Mouse (Mus musculus) G1E (cell line): ENCODE results near the gene Rasl11a.

Experiments
- CTCF ChIP-seq: IDR thresholded peaks from 2 replicates; pipeline ENCODE4 v1.5.1; 2012; ENCODE audit warnings: low read depth, low read length, inconsistent platforms, mixed read lengths
- GATA1 ChIP-seq: IDR thresholded peaks from 2 replicates; pipeline ENCODE4 v1.6.1; 2012; ENCODE audit warnings: borderline replicate concordance, low read length, inconsistent platforms, mixed read lengths
- GATA2 ChIP-seq: IDR thresholded peaks from 2 replicates; pipeline ENCODE4 v1.6.1; 2012; ENCODE audit warnings: low read depth, low read length, inconsistent platforms, borderline replicate concordance
- TAL1 ChIP-seq: conservative IDR thresholded peaks from 2 replicates; pipeline ENCODE4 v1.6.1; 2012; ENCODE audit warnings: low read depth, low read length, inconsistent platforms, mixed read lengths

DNA sequence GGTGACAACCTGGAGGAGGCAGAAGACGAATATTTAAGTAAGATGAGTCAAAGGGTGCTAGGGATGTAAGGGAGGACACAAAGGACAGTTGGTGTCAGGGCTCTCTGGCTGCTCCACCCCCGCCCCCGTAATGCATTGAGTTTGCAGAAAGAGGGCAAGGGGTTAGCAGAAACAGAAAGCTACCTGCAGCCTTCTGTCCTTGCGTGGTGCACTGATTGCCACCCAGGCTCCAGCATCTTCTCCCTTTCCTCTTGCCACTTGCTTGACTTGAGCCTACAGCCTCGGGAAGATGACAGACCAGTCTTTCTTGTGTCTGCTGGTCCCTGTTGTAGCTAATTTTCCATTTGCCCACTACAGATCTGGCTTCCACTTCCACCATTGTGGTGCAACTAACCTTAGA, 5.1 kb upstream of the Rasl11a start:
- TF ChIP-seq CTCF = no peak
- no peak for TF ChIP-seq TAL1
- TF ChIP-seq GATA1 = no peak
- TF ChIP-seq GATA2 = no peak
